Mouse (Mus musculus): Measurements from ENCODE around the gene Caprin1.

DNA sequence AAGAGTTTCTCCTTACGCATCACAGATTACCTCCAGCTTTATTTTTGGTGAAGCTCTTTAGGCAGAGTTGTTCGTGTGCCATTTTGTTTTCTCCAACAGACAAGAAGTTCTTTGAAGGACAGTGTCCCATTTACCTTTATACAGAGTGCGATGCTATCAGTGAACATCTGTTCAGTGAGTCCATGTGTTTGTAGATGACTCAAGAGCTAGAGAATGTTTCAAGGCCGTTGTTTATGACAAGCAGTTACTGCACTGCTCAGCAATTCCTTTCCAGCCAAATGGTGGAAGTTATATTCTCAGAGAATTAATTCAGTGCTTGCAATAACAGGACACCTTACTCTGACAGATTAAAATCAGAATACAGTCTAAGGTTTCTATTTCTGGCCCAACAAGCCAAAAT lies 27.5 kb upstream of the Caprin1 start:
- TF ChIP-seq POLR2A (IDR thresholded peaks at IDR 0.05; ENCODE audit: insufficient read depth, low read depth, low read length), result no peak
- TF ChIP-seq EP300 (IDR thresholded peaks at IDR 0.05; ENCODE audit: insufficient read depth, low read depth, low read length), result no peak
- no peak for TF ChIP-seq CTCF (IDR thresholded peaks at IDR 0.05)

All from heart, adult 2 months (tissue).